Mouse (Mus musculus) spleen, adult 10 weeks (tissue): ENCODE results near the gene Ttc16. TPM values are rescaled to one million over a fixed set of nuclear protein-coding genes. Genes with fewer than 3 reads are reported as not detected.

ENCODE experiments used
- polyA plus RNA-seq: library from polyadenylated mRNA; stranded (reverse); fragments of 350-450 nt; fragmentation: Illumina TruSeq; extraction: RNeasy Lipid Tissue Mini Kit (QIAGEN cat#74804); gene quantifications from one replicate; pipeline ENCODE4 v1.2.3, GENCODE M21; 2015; ENCODE audit warnings: low replicate concordance; ENCODE audit not compliant: insufficient read depth

The Ttc16 gene
- polyA plus RNA-seq: 0.12 TPM

GRCm38 (mm10) chr2:32775359-32776074 lies at the start of gene Ttc16, which contains the start of gene Ptrh1:
Gene Ttc16, minus strand, starts transcription at chr2:32775633.
Gene Ptrh1, plus strand, starts transcription at chr2:32775786.

GRCm38 (mm10) chr2:32784048-32784681 lies 8.7 kb upstream of the Ttc16 start, which contains the start of gene Cfap157:
Gene Cfap157, minus strand, starts transcription at chr2:32784428.

DNA sequence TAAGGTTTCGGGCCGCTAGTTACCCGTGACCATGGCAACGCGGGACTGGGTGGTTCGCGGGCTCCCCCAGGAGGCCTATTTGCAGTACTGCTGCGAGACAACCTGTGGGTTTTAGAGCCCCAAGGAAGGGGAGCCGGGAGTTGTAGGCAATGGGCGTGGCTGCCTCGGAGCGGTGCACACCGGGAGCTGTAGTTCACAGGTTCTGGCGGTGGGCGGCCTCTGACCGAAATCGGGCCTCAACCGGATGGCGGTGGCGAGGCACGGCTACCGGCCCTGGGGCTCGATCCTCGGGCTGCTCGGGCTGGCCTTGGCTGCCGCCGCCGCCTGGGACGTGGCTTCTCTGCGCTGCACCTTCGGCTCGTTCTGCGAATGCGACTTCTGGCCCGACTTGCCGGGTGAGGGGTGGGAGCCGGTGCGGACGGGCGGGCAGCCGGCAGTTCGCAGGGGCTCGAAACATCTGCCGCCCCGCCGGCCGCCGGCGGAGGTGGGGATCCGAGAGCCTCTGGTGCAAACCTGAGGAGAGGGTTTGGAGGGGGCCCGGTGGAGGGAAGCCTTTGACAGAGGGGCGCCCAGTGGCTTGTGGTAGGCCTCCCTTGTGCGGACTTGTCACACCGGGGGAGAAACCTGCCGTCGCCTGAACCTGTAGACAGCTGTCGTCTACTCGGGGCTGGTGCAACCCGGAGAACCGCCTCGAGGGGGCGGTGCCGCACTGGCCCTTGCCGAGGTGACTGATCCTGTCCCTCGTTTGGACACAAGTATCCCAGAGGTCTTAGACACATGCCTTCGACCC lies 18.2 kb downstream of the Ttc16 start, which contains the start of gene Tor2a:
Gene Tor2a (plus strand): TSS at position 179 of the 790 bp plus-strand sequence.

GRCm38 (mm10) chr2:32740916-32741272 lies 34.5 kb downstream of the Ttc16 start, which contains the start of gene 6330409D20Rik:
Gene 6330409D20Rik, minus strand, starts transcription at chr2:32741016.

GRCm38 (mm10) chr2:32720681-32721229 lies 54.7 kb downstream of the Ttc16 start, which contains the start of gene Sh2d3c:
Gene Sh2d3c, plus strand, starts transcription at chr2:32721055.

GRCm38 (mm10) chr2:32712934-32713817 lies 62.3 kb downstream of the Ttc16 start, which contains the start of gene Cdk9:
Gene Cdk9, minus strand, starts transcription at chr2:32713076.

Other genes starting within 250 kb of the Ttc16 start
- gene Fam102a, start 240.3 kb downstream of the Ttc16 start, polyA plus RNA-seq: 28.0 TPM
- gene Dpm2, start 204.8 kb downstream of the Ttc16 start, polyA plus RNA-seq: 56.7 TPM
- not detected for gene Pip5kl1, start 200.8 kb downstream of the Ttc16 start, polyA plus RNA-seq
- 0.15 TPM for gene 9430097D07Rik, start 199.9 kb downstream of the Ttc16 start, polyA plus RNA-seq
- gene St6galnac4, start 188.5 kb downstream of the Ttc16 start, polyA plus RNA-seq: 16.1 TPM
- 11.3 TPM for gene St6galnac6, start 175.9 kb downstream of the Ttc16 start, polyA plus RNA-seq
- 6.3 TPM for gene Ak1, start 153.9 kb downstream of the Ttc16 start, polyA plus RNA-seq
- 19.9 TPM for gene Eng, start 129.0 kb downstream of the Ttc16 start, polyA plus RNA-seq
- gene Fpgs, start 71.5 kb downstream of the Ttc16 start, polyA plus RNA-seq: 9.0 TPM
- 102 TPM for gene Cdk9, start 62.6 kb downstream of the Ttc16 start, polyA plus RNA-seq
- 19.7 TPM for gene Sh2d3c, start 54.6 kb downstream of the Ttc16 start, polyA plus RNA-seq
- not detected for gene 6330409D20Rik, start 34.6 kb downstream of the Ttc16 start, polyA plus RNA-seq
- gene Tor2a, start 18.4 kb downstream of the Ttc16 start, polyA plus RNA-seq: 12.6 TPM
- gene Ptrh1, start 153 bp upstream of the Ttc16 start, polyA plus RNA-seq: 2.1 TPM
- not detected for gene Cfap157, start 8.8 kb upstream of the Ttc16 start, polyA plus RNA-seq
- 7.0 TPM for gene Stxbp1, start 71.6 kb upstream of the Ttc16 start, polyA plus RNA-seq
- gene Fam129b, start 100.5 kb upstream of the Ttc16 start, polyA plus RNA-seq: 3.2 TPM
- gene Rpl12, start 185.9 kb upstream of the Ttc16 start, polyA plus RNA-seq: 2,666 TPM
- 5.3 TPM for gene Lrsam1, start 186.0 kb upstream of the Ttc16 start, polyA plus RNA-seq
- 2.0 TPM for gene Slc2a8, start 206.4 kb upstream of the Ttc16 start, polyA plus RNA-seq